Mouse (Mus musculus) forebrain, embryonic 10.5 days (tissue): ENCODE measurements at regions not wholly inside any gene's neighbourhood (a gene's known extent, or its start where the extent isn't known, plus 50 kb on each side); places are given as distances from the start of the nearest gene placed in this dataset.

Experiments used
- DNase-seq: peaks from one replicate; pipeline ENCODE4 v3.0.0-alpha.2; 2017; ENCODE audit warnings: low spot score; ENCODE audit errors: extremely low spot score
- H3K27ac ChIP-seq: fragments of 300-500 bp; sonication (generic); 2 replicates; pipeline ENCODE4 v1.5.1; 2016; ENCODE audit warnings: mild to moderate bottlenecking
- H3K27me3 ChIP-seq: fragments of 300-500 bp; sonication (generic); 2 replicates; pipeline ENCODE4 v1.6.1; 2016; ENCODE audit warnings: mild to moderate bottlenecking; ENCODE audit not compliant: poor library complexity, severe bottlenecking
- H3K36me3 ChIP-seq: fragments of 300-500 bp; sonication (generic); replicated peaks from 2 replicates; pipeline ENCODE4 v1.6.1; 2016; ENCODE audit warnings: mild to moderate bottlenecking, moderate library complexity
- H3K4me1 ChIP-seq: fragments of 300-500 bp; sonication (generic); 2 replicates; pipeline ENCODE4 v1.6.1; 2016
- H3K4me3 ChIP-seq: fragments of 300-500 bp; sonication (generic); 2 replicates; pipeline ENCODE4 v1.5.1; 2016; ENCODE audit warnings: mild to moderate bottlenecking, moderate library complexity
- H3K9me3 ChIP-seq: fragments of 300-500 bp; sonication (generic); 2 replicates; pipeline ENCODE4 v1.6.1; 2016; ENCODE audit warnings: mild to moderate bottlenecking, moderate library complexity
- WGBS: fragments of 180-500 bp; shearing (Covaris S2); methylation state at CpG from one replicate; pipeline ENCODE4 v1.1.7; 2016; 5-methylcytosine and 5-hydroxymethylcytosine counted together

- WGBS, result 66% methylated on average over 5 of the region's 5 CpGs
- Histone ChIP-seq H3K9me3 (no peaks in the 10 kb centered on the region), H3K4me1 (peaks cover 32% of the 10 kb centered on the region), H3K36me3 (no peaks in the 10 kb centered on the region), H3K27ac (no peak overlapping the region), H3K4me3 (no peak overlapping the region), H3K27me3 (peaks cover 5% of the 10 kb centered on the region; the same call in 1 of the 2 replicates)
- DNase-seq, result no peak
Measured at GRCm38 (mm10) chr13:53522807-53523206, 49.9 kb upstream of the Msx2 start.
